Mouse (Mus musculus) inflammation-experienced regulatory T-cells, adult 6 months (primary cell): Measurements from ENCODE around the gene Kcnd3. TPM values are rescaled to one million over a fixed set of nuclear protein-coding genes. Genes with fewer than 3 reads are reported as not detected.

ENCODE experiments used
- ATAC-seq: one replicate; pipeline ENCODE4 v1.8.0; 2017
- polyA plus RNA-seq, 3 experiments: library from polyadenylated mRNA; unstranded; fragments of 100-300 nt; shearing (Covaris generic); gene quantifications; one replicate each; pipeline ENCODE4 v1.2.1; 2017

The Kcnd3 gene
- polyA plus RNA-seq, 3 experiments from 2014 or later: not detected

- no peak for ATAC-seq
Measured at GRCm38 (mm10) chr3:105529700-105530099, 77.6 kb downstream of the Kcnd3 start.

GRCm38 (mm10) chr3:105530363-105531130 is 78.4 kb downstream of the Kcnd3 start:
- no peak for ATAC-seq

GRCm38 (mm10) chr3:105538406-105538805 is 86.3 kb downstream of the Kcnd3 start:
- no peak for ATAC-seq

- ATAC-seq: no peak
Measured at GRCm38 (mm10) chr3:105538819-105539607, 86.9 kb downstream of the Kcnd3 start.

- ATAC-seq: no peak
Measured at GRCm38 (mm10) chr3:105542741-105543140, 90.6 kb downstream of the Kcnd3 start.

- ATAC-seq: no peak
Measured at GRCm38 (mm10) chr3:105544106-105544505, 92.0 kb downstream of the Kcnd3 start.

- no peak for ATAC-seq
Measured at GRCm38 (mm10) chr3:105546611-105547071, 94.5 kb downstream of the Kcnd3 start.

GRCm38 (mm10) chr3:105548074-105548771 is 96.1 kb downstream of the Kcnd3 start:
- no peak for ATAC-seq

- ATAC-seq: no peak
Measured at GRCm38 (mm10) chr3:105559456-105559855, 107.3 kb downstream of the Kcnd3 start.

GRCm38 (mm10) chr3:105566973-105567372 is 114.8 kb downstream of the Kcnd3 start:
- no peak for ATAC-seq

- no peak for ATAC-seq
Measured at GRCm38 (mm10) chr3:105567472-105567871, 115.3 kb downstream of the Kcnd3 start.

- no peak for ATAC-seq
Measured at GRCm38 (mm10) chr3:105568403-105568802, 116.3 kb downstream of the Kcnd3 start.

GRCm38 (mm10) chr3:105568851-105569250 is 116.7 kb downstream of the Kcnd3 start:
- no peak for ATAC-seq

GRCm38 (mm10) chr3:105569310-105569752 is 117.2 kb downstream of the Kcnd3 start:
- ATAC-seq: no peak

GRCm38 (mm10) chr3:105569950-105570349 is 117.8 kb downstream of the Kcnd3 start:
- no peak for ATAC-seq

GRCm38 (mm10) chr3:105570818-105571217 is 118.7 kb downstream of the Kcnd3 start:
- no peak for ATAC-seq

- ATAC-seq: no peak
Measured at GRCm38 (mm10) chr3:105571944-105572343, 119.8 kb downstream of the Kcnd3 start.

- ATAC-seq: no peak
Measured at GRCm38 (mm10) chr3:105573156-105573555, 121.0 kb downstream of the Kcnd3 start.

- no peak for ATAC-seq
Measured at GRCm38 (mm10) chr3:105578320-105578719, 126.2 kb downstream of the Kcnd3 start.

GRCm38 (mm10) chr3:105581119-105581518 is 129.0 kb downstream of the Kcnd3 start:
- ATAC-seq: no peak

GRCm38 (mm10) chr3:105585734-105586159 is 133.6 kb downstream of the Kcnd3 start:
- no peak for ATAC-seq

GRCm38 (mm10) chr3:105590056-105590672 is 138.0 kb downstream of the Kcnd3 start:
- ATAC-seq: no peak
